Mouse (Mus musculus): ENCODE results near the gene Sbf2. TPM values are rescaled to one million over a fixed set of nuclear protein-coding genes. Genes with fewer than 3 reads are reported as not detected.

The Sbf2 gene
- polyA plus RNA-seq (2017; shearing (Covaris generic)) = 2.1 TPM

DNA sequence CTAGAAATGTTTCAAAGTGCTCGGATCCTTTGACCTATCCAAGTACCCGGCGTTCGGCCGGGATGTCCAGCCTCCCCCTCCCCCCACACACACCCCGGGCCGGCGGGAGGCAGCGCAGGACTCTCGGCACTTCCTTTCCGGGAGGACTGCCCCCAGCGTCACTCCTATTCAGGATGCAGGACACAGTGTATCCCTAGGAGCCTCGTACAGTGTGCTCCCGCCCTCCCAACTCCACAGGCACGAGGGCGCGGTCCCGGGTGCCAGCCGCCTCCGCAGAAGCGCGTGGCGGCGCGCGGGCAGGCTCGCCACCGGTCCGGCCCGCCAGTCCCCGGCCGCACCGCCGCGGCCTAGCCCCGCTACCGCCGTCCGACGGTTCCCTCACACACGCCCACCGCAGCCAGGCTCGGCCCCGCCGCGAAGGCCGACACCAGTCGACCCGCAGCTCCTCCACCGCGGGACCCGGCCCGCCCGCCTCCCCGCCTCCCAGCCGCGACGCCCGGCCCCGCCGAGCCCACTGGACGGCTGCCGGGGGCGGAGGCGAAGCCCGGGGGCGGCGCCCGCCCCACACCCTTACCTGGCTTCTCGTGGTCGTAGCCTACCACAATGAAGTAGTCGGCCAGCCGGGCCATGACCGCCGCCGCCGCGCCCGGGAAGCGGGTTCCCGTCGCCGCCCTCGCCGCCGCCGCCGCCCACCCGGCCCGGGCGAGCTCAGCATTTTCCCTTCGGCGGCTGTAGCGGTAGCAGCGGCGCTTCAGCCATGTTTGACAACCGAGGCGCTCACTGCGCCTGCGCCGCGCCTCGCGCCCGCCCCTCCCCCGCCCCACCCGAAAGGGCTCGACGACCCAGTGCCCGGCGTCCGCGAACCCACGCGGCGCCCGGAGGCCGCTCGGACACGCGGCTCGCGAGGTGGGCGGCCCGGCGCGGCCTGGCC lies at the start of gene Sbf2:
TSS of gene Sbf2 (minus strand) at position 790 of the 931 bp plus-strand sequence.

DNA sequence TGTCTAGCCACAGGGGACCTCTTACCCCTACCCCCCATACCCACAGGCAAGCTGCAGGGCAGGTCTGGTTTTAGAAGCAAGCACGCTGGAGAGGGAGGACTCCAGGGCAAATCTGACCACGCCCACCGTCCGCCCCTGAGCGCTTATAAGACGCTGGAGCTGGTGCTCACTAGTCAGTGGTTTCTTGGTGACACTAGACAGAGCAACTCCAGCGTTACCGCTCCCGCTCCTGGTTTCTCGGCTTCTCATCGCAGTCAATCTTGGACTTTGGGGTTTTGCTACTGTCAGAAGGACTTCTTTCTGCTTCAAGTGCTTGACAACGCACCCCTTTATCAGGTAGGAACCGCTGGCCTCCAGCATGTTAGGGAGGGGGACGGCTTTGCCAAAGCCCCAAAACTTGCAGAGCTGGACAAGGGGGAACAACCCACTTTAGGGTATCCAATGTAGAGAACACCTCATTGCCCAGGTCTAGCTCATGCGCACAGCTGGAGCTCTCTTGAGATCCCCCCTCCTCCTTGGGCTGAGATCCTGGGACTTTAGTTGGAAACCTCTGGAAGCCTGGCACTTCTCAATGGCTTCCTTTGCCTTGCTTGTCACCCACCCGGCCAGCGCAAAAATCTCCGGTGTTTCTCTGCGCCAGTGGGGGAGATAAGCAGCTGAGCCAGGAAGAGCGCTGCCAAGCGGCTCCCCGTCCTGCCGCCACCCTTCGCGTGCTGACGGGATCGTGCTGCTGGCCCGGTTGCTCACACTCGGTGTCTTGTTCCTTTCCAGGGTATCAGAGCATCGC lies 13.0 kb upstream of the Sbf2 start, which contains the start of gene Adm:
TSS of gene Adm (plus strand) at position 176 of the 787 bp plus-strand sequence.

Other genes with a start within 250 kb of the Sbf2 start
- not detected for gene Adm, start 12.7 kb upstream of the Sbf2 start, polyA plus RNA-seq (2017; shearing (Covaris generic))
- gene Ampd3, start 153.3 kb upstream of the Sbf2 start, polyA plus RNA-seq (2017; shearing (Covaris generic)) = 3.5 TPM
- gene Rnf141, start 229.5 kb upstream of the Sbf2 start, polyA plus RNA-seq (2017; shearing (Covaris generic)) = 18.3 TPM
- not detected for gene Lyve1, start 248.3 kb upstream of the Sbf2 start, polyA plus RNA-seq (2017; shearing (Covaris generic))